Mouse (Mus musculus) thymus, postnatal 25 days (tissue): Measurements from ENCODE around the gene Igfbp6.

ENCODE experiments used
- DNase-seq: peaks from one replicate; pipeline ENCODE4 v3.0.0; 2022

Igfbp6 gene

DNA sequence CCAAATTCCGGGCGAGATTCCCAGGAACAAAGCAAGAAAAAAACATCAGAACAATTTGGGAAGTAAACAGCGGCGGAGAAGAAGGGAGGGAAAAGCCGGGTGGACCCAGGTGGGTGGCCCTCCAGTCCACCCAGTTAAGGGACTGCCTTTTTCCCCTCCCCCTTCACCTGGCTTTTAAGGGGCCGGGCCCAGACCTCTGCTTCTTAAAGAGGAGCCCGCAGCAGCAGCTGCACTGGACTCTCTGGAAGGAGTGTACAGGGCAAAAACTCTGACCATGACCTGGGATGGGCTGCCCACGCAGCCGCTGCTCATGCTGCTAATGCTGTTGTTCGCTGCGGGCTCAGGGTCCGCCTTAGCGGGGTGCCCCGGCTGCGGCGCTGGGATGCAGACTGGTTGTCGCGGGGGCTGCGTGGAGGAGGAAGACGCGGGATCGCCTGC lies at the start of gene Igfbp6:
Gene Igfbp6 (plus strand): TSS at position 89 of the 438 bp plus-strand sequence.
- DNase-seq = no peak

DNA sequence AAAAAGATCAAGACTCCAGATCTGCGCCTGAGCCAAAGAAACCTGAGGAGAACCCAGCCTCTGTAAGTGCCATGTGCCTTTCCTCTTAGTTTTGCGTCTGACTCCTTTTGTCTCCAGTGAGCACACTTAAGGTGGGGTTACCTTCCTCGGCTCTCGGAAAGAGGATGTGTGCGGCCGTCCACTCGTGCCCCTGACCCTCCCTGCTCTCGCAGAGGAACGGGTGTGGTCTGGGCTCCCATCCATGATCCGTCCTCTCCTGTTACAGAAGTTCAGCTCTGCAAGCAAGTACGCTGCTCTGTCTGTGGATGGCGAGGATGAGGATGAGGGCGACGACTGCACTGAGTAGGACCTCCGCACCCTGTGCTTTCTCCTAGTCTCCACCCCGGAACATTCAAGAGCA lies 49.2 kb upstream of the Igfbp6 start:
- DNase-seq = no peak

DNA sequence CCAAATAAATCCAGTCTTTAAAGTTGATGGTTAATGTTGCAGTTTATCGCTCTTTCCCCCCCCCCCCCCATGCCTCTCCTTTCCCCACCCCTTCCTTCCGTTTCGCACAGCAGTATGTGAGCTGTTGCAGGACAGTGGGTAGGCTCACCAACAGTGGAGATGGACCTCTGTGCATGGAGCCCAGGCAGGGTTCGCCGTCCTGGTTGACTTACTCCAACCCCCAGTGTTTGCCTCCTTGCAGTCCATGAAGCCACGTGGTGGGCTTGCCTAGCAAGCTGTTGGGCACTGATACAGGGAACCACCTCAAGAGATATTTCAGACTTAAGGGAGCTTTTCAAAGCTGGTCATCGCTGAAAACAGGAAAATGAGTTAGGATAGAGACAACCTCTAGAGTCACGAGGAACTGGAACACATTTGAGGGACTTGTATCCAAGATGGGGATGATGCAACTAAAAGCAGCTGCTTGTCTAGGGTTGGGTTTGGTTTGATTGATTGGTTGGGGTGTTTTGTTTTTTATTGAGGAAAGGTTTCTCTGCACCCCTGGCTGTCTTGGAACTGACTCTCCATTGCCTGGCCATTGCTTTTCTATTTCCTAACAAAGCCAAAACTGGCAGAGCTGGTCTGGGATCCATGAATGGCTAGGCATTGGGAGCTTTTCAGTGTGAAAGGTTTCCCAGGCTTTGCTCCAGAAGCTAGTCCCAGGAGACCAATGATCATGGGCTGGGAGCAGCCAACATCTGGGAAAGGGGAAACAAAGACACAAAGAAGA lies 46.8 kb upstream of the Igfbp6 start:
- no peak for DNase-seq

DNA sequence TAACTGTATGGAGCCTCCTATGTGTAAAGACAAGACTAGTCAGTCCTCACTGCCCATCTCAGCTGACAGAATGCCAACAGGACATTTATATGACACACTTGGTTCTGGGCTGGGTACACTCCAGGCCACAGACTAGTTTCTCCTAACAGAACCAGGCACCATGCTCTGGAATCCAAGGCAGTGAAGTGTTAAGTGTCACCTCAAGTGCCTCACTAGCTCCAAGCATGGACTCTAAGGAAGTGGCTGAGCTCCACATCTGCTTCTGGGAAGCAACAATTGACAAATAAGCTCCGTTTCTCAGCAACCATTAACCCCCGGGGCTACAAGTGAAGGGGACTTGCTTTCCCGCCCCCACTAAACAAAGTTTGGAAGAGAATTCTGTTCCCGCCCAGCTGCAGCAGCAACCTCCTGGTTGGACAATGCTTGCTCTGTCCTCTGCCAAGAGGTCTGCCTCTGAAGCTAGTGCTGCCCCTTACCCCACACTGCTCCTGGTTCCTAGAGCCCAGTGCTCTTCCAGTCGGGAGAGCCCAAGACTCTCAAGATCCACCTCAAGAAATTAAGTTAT lies 46.1 kb upstream of the Igfbp6 start:
- DNase-seq = no peak

DNA sequence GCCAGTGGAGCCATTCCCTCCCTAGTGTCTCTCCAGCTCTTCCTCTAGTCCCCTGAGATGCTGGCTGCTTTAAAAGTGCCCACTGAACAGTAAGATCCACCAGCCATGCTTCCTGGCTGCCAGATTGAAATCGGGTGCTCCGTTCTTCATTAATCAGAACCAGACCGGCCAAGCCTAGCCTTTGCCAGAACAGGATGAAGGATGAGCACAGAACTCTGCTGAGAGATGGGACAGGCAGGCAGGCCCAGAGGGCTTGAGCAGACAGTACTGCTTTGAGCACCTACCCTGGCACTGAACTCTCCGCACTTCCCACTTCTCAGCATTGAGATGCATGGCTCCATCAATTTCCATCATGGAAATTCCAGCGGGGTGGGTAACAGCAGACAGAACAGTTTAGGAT lies 44.9 kb upstream of the Igfbp6 start:
- DNase-seq = no peak

DNA sequence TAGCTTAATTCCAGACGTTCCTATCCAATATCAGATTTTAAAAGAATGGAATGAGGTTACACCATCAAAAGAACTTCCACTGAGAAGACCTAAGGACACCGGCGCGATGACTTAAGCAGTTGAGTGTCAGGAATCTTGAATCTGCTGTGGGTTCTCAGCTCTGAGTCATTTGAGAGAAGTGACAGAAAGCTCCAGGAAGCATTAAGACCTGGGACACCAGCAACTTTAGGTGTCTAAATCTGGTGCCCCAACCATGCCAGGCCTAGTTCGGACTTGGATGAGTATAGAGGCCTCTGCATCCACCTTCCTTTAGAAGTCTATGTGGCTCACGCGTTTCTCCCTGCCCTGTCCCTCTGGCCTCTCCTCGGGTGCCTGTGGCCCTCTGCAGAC lies 44.4 kb upstream of the Igfbp6 start:
- no peak for DNase-seq

DNA sequence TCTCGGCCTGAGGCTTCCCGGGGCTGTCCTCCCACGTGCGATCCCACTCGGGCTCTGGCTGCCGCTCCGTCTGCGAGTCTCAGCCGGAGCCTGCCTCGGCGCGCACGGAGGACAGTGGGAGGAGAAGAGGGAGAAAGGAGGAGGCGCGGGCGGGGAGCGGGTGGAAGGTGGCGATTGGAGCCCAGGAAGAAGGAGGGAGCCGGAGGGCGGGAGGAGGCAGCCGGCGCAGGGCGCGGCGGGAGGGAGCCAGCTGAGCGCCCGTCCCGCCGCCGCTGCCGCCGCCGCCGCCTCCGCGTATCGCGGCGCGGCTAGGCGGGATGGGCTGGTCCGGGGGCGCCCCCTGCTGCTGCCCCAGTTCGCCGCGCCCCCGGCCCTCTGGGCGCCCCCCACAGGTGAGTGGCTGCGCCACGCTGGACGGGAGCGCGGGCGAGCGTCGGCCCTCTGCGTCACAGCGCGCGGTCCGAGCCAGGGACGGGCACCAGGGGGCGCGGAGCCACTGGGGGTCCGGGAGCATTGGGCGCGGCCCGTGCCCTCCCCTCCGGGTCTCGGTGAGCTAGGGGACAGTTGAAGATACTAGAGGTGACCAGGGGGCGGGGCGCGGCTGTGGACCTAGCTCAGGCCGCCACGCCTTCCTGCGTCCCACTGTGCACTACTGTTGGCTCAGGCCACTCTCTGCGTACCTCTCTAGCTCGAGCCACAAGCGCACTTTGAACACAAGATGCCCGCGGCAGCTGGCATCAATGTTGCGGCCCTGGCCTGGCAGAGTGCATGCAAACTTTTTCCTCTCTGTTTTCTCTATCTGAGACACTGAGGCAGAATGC lies 43.8 kb upstream of the Igfbp6 start, which contains the start of gene Tns2:
Gene Tns2 (plus strand): TSS at position 253 of the 821 bp plus-strand sequence.
- peak; percentile 76 for DNase-seq

DNA sequence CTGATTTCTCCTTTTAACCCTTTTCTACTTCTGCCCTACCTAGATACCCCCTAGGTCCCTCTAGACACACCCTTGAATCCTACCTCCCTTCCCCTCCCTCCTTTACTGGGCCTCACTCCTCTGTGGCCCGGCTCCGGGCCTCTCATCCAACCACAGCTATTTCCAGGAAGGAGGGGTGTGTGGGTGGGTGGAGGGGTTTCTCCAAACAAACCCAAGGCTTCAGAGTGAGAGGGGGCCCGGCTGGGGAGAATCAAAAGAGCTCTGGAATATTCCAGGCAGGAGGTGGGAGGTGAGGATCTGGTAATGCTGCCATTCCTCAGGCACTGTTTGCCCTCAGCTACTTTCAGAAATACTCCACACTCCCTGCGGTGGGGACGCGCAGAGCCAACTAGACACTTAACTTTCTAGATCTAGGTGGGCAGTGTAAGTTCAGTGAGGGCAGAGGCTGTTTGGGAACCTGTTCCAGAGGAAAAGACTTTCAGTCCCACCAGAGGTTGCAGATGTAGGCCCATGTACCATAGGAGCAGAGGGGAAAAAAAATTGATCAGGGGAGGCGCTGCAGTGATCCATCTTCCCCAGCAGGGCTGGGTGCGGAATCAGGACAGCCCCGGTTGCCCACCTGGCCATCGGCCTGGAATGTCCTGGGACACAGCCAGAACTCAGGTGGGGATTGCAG lies 43.0 kb upstream of the Igfbp6 start:
- DNase-seq = no peak

DNA sequence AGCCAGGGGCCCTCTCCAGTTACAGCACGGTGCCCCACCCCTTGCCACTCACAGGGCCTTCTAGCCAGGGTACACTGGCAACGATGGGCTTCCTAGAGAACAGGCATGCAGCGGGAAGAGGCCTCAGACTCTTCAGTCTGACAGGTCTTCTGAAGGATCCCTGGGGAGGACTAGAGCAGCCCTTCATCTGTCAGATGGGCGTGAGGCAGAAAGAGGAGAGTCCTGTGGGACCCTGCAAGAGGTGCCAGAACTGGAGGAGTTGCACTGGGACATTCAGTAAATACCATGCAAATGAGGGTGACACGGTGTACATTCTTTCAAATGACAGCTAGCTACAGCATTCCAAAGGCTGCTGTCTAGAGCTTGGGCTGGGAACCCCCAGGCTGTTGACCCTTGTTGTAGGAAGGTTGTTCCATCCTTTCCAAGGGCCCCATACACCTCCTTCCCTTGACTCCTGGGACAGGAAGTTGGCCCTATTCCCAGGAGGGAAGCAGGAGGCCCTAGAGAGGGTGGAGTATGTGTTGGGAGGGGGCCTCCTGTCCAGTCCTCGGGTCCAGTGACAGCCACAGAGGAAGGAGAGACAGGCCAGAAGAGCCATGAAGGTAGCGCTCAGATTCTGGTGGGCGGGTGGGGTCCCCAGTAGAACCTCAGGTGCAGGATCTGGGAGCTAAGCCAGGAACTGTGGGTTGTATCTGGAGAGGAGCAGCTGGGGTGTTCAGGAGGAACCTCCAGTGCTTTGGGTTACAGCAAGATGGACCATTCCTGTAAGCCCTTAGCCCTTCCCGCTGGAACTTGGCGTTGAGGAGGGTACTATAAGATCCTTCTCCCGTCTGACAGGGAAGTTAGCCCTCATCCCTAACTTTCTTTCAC lies 42.3 kb upstream of the Igfbp6 start:
- no peak for DNase-seq

DNA sequence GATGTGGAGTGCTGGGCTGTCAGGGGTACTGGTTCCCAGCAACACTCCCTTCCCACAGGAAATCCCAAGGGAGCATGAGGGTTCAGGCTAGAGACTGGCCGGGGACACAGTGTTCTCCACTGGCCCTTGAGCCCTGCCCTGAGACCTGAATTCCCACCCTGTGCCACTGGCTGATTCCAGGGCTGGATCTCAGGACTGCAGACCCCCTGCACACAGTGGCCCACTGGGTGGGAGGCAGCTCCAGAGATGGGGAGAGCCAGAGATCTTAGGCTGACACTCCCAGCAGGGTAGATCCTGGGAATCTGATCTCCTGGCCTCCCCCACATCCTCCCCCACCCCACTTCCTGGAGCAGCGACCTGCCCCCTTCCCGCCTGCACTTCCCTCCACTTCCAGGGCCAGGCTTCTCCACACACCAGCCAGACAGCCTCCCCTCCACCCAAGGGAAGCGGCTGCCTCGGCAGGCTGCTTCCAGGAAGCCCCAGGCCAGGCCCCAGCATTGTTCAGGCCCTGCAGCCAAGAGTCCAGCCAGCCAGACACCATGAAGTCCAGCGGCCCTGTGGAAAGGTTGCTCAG lies 41.5 kb upstream of the Igfbp6 start:
- DNase-seq = no peak

DNA sequence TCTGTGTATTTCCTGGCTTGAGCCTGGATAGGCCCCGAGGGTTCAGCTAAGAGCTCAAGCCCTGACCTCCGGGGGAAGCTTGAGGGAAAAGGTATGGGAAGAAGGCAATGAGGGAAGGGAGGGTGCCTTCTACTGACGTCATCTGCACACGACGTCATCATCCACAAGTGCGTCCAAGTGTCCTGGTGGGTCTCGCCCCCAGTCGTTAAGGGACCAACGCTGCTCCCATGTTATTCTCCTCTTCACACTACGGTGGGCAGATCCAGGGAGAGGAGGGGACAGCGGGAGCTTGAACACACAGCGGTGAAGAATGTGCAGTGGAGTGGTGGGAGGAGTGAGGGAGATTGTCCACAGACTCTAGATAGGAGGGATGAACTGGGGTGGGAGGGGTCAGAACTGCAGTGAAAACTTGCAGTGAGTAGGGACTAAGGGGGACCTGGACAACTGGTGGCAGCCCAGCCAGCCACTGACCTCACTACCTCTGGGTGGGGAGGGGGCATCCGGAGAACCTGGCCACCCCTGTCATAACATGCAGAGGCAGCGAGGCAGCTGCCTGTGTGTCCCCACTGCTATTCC lies 40.7 kb upstream of the Igfbp6 start:
- no peak for DNase-seq

DNA sequence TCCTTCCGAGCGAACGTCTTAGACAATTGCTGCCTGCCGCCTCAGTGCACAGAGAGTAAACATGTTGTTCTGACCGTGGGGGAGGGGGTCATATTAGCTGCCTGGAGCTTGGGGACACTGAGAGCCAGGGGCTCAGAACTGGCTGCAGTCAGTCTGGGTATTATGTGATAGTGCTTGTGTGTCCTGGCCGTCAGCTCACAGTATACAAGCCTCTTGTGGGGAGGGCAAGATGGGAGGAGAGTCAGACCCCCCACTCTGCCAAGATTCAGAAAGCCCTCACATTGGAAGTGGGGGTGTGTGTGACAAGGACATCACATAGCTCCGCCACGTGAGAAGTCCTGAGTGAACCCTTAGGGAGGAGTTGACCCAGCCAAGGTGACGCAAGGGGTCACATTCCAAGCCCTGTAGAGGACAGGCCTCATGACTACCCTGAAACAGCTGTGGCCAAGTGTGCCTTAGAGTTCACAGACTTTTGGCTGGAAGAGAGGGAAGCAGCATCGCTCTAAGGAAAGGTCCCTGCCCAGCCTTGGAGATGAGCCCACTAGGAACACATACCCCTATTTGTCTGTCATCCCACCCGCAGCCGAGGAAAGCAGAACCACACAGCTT lies 40.1 kb upstream of the Igfbp6 start:
- DNase-seq = no peak

DNA sequence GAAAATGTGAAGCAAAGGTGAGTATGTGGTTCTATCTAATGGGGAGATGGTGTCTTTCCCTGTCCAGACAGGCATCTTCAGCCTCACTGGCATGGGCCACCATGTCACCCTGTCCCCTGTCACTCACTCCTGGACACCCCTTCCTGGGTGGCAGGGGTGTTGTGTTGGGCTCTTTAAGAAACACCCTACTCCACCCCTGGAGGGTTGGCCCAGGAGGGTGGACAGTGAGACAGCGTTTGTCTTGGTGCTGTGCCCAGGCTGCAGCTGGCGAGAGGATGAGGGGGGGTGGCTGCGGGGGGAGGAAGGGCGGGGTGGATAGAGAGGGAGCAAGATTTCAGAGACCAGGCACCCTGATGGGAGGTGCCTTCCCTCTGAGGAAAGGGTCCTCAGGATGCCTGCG lies 38.8 kb upstream of the Igfbp6 start:
- no peak for DNase-seq

DNA sequence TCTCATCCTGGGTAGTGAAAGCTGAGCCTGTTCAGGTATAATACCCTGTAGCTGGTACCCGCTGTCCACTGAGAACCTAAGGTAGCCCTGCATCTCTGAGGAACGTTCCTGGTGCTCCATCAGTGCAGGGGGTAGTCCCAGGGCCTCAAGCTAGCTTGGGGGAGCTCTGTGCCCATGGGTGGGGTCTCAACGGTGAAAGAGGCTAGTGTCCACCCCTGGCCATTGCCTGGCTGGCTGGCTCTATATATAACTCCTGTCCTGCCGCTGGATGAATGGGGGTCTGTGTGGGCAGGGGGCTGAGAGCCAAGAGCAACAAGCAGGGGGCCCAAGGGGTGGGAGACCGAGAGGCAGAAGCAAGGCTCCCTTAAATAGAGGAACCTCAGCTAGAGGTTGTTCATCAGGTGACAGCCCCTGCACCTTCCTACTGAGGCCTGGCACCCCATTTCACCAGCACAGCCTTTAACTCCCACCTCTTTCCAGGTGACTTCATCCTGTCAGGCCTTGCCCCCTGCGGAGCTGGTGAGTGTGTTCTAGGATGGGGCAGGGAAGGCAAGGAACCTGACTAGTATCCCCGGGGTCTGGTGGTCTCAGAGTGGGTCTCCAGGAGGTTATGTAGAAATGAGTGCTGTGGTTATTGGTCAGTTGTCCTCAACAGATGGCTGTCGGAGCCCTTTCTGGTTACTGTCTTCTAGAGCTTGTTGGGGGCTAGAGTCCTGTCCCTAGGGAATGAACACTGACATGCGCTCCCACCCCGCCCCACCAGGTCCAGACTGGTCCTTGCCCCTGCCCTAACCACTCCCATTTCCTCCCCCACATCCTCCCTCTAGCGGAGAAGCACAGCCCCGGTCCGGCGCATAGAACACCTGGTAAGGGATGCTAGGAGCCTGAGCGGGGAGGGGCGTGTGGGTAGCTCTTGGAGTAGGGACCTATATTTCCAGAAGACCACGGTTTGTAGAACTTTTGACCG lies 38.1 kb upstream of the Igfbp6 start:
- DNase-seq = peak; percentile 64

DNA sequence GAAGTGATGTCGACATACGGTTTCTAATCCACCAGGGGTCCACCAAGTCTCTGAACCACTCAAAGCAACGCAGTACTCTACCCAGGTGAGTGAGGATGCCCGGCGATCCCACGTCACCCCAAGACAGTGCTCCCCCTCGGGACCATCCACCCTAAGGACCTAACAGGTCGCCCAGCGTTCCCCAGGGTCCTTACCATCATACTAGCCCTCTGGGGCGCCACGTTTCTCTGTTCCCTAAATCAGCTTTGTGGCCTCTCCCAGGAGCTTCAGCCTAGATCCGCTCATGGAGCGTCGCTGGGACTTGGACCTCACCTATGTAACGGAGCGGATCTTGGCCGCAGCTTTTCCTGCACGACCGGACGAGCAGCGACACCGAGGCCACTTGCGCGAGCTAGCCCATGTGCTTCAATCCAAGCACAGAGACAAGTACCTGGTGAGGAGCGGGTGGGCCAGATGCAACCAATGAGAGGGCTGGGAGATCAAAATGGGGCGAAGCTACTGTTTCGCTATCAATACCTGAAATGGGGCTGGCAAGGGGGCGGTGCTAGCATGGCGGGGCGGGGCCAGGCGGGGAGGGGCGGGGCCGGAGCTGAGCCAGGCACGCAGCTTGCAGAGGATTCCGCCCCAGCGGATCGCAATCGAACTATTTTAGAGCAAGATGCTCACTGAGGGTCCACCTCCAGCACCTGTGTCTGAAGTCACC lies 37.3 kb upstream of the Igfbp6 start:
- DNase-seq = no peak

DNA sequence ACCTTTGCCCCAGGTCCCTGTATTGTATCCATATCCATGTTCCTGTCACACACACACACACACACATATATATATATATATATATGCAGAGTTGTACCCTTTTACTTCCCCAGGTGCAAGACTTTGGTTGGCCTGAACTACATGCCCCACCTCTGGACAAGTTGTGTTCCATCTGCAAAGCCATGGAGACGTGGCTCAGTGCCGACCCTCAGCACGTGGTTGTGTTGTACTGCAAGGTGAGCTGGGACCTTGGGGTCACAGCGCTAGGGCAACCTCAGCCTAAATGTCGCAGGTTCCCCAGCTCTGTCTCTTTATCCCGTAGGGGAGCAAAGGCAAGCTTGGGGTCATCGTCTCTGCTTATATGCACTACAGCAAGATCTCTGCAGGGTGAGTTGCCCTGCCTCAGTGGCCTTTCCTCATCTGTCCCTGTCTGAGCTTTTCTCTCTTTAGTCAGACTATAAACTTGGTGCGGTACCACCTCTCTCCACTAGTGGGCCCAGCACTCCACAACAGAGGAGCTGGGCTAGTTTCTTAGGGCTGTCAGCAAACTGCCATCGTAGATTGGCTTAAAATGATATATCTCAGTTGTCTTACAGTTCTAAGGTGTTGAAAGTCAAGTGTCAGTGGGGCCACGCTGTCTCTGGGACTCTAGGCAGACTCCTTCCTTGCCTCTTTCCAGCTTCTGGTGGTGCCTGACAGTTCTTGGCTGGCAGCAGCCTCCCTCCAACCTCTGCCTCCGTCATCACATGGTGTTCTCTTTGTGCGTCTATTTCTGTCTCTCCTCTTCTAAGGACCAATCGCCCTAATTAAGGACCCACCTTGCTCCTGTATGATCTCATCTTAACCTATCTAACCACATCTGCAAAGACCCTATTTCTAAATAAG lies 36.2 kb upstream of the Igfbp6 start:
- peak; percentile 74 for DNase-seq

DNA sequence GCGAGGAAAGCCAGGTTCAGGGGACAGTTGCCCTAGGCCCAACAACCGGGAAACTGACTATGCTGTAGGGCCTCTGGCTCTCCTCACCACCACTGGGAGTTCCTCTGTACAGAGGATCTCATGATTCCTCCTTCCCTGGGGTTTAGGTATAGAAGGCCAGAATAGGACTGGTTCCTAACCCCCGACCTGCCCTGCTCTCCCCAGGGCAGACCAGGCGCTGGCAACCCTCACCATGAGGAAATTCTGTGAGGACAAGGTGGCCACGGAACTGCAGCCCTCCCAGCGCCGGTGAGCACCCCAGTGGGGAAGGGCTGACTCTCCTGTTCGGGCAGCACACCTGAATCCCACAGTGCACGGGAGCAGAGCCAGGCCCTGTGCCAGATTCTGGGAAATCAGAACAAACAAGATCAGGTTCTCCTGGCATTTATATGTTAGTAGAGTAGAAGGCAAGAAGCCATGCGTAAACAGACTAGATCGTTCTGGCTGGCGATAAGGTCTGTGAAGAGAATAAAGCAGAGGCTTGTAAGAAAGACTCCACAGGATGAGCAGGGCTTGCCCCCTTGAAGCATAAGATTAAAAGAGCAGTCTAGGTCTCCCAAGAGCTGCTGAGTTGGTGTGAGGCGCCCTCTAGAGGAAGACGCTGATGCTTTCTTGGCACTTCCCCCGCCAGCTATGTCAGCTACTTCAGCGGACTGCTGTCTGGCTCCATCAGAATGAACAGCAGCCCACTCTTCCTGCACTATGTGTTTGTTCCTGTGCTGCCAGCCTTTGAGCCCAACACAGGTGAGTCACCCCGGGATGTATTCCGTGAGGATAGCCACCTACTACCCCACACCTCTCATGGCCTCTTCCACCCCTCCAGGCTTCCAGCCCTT lies 35.3 kb upstream of the Igfbp6 start:
- peak; percentile 81 for DNase-seq
